Mouse (Mus musculus) liver (tissue): ENCODE data around the gene Hipk2.

Experiments
- DNase-seq: peaks from one replicate; pipeline ENCODE4 v3.0.0-alpha.2; 2020; ENCODE audit warnings: mixed read lengths

The Hipk2 gene

DNA sequence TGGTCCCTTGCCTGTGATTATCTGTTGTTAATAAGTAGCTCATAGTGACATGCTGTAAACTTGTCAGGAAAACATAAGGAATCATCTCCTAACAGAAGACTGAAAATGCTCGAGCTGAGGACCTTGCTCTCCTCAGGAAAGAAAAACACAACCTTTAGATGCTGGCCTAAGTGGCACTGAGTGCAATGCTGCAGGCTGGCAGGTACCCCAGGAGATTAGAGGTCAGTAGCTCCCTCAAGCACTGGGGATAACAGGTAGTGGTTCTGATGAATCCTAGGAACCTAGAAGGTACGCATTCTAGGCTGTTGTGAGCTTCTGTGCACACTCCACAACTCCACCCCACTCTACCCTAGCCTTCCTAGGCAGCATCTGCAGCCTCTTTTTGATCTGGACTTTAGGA lies 9.2 kb downstream of the Hipk2 start:
- DNase-seq: no peak

DNA sequence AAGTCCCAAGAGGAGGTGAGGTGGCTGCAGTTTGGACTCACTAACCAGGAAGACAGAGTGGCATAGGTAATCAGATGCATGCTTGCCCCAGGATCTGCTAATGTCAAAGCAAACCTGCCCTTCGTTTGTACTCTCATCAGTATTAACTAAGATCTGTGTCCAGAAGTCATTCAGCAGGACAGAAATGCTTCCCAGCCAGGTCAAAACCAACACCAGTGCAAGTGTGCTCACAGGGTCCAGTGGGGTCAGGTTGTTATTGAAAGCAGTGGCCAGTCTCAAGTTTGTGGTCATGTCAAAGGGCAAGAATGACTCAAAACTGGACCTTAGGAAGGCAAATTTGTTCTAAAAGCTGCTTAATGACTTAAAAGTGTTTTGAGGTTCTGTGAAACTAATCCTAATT lies 9.6 kb downstream of the Hipk2 start:
- no peak for DNase-seq

DNA sequence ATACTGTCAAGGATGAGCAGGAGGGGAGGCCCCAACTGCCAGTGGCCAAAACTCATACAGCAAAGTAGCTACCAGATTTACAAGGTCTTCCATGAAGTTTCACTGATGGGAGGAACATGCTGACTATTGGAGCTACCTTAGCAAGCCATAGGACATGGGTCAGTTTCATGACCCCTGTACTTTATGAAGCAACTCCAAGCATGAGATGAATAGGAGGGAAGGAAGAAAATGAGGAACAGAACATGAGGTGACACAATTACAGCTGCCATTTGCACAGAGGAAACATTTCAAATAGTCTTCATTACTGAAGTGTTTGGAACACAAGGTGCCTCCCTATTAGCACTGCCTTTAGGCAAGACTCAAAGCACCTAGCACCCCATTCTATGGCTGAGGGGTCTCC lies 10.2 kb downstream of the Hipk2 start:
- DNase-seq: no peak

DNA sequence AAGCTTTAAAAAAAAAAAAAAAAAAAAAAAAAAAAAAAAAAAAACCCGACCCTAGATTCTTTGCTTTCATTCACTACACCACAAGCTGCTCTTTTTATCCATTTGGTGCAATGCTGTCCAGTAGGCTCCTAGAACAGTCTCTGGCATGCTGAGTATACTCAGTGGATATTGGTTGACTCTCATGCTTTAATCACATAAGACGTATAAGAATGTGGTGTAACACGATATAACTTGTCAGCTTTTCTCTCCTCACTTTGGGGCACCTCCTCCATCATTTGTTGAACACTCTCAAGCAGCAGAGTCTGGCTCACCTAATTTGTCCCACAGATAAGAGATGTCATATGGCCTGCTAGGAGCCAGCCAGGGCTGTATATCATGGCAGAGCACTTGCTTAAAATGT lies 12.4 kb downstream of the Hipk2 start:
- no peak for DNase-seq

DNA sequence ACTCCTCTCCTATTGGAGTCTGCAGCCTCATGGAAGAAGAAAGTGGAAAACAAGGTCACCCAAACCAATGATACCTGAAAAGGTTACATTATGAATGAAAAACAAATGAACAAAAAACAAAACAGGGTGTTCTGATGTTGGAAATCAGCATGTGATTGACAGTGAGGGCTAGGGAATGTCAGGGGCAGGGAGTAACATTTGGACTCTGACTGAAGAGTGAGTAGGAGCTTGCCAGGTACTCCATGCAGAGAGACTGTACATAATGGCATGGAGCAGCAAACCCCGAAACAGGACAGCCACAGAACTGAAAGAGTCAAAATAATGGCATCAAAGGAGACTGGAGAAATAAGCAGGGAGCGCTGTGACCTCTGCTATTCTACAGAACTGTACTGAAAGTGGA lies 15.7 kb downstream of the Hipk2 start:
- no peak for DNase-seq

DNA sequence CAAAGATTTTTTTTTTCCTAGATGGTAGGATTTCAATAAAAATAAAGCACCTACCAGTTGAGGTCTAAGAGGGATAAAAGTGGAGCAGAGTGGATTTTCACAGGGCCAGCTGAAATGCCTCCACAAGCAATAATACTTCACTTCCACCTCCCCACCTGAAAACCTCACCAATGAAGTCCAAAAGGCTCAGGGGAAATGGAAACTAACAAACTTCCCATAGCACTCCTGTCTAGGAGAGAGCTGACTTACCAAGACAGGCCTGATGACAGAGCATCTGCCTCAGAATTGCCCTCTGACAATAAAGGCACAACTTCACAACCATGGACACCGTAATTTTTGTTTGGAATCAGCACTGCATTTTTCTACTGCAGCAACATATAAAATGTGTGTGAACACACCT lies 16.1 kb downstream of the Hipk2 start:
- no peak for DNase-seq

DNA sequence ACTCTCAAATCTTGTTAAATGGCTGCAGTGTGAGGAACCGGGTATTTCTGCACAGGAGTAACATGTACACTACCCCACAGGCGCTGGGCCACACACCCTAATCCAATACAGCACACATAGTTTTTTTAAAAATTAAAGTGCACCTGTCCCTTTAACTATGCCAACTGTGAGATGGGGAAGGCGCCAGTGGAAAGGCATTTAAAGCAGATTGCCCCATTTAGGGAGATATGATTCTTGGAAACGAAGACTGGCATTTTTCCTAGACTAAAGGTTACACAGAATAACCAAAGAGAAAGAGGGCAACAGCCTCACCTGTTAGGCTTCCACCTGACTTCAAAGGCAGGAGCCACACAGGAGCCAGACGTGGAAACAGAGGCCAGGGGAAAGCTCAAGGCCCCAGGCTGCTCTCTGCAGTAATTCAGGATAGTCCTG lies 22.4 kb downstream of the Hipk2 start:
- DNase-seq: no peak

DNA sequence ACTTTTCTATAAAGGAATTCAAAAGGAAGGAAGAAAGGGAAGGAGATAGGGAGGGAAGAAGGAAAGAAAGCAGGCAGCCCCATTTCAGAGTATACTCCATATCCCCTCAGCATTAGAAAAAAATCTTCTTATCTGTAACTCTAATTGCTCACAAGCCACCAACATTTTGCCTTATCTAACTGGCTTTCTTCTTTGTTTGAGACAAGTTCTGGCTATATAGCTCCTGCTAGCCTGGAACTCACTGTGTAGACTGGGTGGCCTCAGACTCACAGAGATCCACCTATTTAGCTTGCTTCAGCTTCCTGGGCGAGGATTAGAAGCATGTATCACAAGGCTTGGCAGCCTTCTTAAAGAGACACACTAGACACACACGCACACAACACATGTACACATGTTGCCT lies 24.2 kb downstream of the Hipk2 start:
- DNase-seq: no peak

DNA sequence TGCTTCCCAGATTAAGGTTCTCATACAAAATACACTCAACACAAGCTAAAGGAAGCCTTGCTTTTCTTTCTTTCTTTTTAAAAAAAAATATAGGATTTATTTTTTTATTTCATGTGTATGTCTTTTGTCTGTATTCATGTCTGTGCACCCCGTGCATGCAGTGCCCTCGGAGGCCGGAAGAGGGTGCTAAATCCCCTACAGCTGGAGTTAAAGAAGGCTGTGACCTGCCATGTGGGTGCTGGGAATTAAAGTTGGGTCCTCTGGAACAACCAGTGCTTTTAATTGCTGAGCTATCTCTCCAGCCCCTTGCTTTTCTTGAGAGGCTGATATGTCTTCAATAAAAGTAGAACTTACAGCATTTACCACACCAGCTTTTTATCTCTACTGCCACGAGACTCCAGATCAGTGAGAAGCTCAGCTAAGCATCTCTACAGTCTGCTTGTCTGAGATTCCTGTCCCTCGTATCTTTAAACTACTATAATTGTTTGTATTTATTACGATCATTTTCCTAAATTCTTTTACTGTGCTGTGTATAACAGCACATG lies 25.2 kb downstream of the Hipk2 start:
- DNase-seq: no peak

DNA sequence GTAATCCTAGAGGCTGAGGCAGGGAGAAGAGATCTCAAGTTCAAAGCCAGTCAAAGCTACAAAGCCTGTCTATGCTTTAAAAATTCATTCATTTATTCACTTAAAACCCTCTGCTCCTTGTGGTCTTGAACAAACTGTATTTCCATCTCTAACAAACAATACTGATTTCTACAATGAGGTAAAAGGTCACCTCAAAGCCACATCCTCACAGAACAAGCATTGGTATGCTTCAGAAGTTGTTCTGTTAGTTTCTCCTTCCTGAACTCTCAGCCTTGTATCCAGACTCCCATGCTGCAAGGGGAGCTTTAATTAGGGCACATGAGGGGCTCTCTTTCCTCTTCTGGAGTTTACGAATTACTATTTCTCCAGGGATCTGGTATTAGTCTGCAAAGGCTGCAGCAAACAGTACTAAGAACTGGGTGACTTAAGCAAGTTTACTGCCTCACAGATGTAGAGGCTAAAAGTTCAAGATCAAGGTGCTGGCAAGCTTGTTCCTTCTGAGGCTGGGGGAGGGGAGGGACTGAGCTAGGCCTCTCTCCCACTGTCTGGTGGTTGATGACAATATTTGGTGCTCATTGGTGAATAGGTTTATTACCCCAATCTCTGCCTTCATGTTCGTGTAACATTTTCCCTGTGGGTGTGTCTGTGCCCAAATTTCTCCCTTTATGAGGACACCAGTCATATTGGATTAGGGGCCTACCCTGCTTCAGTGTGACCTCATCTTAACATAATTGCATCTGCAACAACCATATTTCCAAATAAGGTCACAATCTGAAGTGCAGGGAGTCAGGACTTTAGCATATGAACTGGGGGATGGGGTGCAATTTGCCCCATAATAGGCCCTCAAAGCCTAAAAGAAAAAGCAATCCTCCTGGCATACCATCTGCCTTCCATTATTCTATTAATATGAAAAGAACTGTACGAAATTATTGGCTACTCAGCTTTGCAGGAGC lies 27.7 kb downstream of the Hipk2 start:
- no peak for DNase-seq

DNA sequence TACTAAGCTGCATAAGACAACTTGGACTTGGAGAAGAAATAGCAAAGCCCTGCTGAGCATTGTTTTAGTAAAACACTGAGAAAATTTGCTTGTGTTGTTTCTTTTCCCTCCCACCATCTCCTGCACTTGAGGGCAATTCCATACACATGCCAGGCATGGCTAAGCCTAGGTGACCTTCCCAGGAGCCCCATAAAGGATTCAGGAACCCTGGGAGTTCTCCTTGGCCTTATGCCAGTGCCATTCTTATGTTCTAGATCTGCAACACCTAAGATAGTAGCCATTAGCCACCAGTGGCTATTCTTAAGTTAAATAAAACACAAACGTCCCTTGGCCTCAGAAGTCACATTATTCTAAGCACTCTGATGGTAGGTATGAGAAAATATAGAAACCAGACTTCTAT lies 28.5 kb downstream of the Hipk2 start:
- DNase-seq: no peak

DNA sequence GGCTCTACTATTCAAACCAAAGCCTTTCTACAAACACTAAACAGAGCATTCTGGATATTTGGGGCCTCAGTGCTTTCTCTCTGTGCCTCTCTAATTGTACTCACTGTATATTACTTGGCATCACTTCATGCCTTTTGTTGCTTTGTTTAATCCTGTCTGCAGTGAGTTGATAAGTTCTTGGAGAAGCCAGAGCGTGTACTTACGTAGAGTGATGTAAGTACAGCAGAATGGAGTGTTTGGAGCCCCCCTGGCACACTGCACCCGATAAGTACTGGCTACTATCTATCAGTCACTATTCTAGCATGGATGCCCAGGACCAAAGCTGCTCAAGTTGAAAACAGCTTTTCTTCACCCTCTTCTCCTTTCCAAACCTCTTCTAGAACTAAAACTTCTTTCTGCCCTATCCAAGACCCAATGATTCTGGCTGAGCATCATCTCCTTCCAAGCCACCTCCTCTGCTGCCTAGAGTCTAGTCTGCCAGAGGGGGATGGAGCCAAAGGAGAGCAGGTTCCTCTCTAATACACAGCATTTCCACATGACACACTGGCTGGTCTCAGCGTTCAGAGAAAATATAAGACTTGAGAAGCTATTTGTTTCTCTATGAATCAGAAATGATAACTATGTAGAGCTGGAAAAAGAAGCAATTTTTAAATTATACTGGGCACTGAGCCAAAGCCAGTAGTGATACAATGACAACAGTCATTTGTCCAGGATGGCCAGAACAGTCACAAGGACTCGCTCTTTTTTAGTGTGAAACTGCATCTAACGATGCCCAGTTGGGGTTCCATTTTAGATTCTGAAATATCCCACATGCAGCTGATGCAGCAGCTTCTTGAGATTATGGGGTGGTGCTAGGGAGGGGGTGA lies 29.4 kb downstream of the Hipk2 start:
- no peak for DNase-seq

DNA sequence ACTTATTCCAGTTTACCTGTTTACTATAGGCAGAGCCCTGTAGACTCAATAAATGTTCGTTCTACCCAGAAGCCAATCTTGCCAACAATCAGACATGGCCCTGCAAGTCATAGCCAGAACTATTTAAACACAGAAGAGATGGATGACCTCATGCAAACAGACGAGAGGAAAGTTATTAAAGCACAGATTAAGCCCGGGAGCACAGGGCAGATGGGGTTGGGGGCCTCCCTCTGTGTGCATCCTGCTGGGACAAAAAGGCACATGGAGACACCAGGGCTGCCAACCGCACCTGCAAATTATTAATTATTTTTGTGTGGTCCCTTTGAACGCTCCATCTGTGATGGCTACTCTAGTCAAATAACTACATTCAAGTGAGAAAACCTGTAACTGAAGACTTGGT lies 30.1 kb downstream of the Hipk2 start:
- no peak for DNase-seq

DNA sequence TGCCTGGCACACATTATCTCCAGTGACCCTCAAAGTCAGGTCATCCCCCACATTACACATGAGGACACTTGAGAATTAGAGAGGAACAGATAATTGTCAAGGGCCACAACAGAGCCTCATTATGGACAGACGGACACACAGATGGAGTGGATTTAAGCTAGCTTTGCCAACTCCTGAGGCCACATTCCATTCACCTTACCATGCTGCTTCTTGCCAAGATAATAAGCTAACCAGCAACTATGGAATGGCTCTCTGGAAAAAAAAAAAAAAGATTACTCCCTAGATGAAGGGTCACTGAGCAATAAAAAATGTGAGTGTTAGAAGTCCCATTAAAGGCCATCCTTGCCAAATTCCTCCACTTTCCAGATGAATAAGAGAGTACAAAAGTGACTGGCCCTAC lies 30.8 kb downstream of the Hipk2 start:
- DNase-seq: no peak

DNA sequence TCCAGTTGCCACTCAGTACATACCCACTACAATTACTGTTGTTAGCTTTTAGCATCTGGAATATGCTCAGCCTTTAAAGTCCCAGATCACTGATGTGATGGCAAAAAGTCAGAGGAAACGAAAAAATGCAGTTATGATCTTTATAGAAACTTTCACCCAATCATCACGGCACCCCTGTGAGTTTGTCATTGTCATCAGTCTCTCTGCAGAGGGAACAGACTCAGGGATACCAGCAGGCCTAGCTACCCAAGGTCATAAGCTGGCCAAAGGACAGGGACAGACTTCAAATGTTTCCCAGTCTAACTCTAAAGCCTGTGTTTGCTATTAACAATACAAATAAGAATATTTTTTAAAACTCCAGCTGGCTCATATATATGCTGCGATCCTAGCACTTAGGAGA lies 34.4 kb downstream of the Hipk2 start:
- DNase-seq: no peak

DNA sequence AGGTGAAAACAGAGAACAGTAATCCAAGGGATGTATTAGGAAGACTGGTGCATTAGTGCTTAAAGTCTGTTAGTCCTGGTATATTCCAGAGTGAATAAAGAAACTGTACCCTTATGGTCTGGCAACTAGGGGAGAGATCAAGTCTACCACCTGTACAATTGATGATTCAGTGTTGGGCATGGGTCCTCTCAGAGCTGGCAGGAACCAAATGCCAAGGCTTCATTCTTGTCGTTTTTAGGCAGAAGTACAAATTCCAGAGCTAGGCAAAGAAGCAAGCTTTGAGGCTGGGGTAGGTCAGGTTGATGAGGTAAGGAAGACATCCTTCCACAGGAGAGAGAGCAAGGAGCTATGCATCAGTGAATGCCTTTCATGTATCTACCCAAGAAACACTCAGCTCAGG lies 35.2 kb downstream of the Hipk2 start:
- no peak for DNase-seq

DNA sequence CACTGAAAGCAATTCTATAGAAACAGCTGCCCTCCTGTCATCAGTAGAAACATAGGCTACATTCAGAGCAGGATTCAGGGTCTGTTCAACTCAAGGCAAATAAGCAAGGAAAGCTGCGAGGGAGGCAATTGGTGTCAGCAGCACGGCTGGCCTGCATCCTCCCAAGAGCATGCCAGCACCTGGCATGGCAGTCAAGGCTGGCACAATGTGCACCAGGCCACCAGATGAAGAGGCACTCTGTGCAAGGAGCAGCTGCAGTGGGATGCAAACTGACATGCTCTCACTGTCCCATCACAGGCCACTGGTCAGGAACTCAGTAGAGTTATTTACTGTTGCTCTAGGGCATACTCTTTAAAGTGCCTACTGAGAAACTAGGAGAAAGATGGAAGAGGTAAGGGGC lies 35.6 kb downstream of the Hipk2 start:
- no peak for DNase-seq

DNA sequence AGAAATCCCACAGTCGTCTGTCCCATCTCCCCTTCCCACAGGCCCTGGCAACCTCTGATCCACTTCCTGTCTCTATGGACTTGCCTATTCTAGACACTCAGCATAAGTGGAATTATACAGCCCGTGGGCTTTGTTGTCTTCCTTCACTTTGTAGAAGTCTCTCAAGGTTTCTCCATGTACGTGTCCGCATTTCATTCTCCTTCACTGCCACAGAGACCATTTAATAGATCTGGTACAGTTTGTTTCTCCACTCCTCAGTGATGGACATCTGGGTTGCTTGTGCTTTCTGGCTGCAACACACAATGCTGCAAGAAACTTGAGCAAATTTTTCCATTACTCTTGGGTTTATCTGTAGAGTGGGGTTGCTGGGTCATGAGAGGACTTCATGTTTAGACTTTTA lies 36.1 kb downstream of the Hipk2 start:
- no peak for DNase-seq

DNA sequence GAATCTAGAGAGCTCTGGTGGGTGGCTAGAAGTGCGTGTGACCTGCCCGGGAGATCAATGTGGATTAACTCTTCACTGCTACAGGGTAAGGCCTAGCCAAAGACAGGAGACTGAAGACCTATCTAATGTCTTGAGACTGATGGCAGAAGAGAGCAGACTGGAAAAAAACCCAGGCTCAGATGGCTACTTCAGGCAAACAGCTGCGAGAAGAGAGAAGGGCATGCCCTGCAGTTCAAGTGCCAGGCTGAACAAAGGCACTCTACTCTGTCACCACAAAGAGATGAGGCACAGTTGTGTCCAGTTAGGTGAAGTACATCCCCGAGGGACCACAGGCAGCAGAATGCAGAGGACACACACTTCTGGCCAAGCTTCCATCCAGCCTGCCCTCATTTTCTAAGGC lies 37.9 kb downstream of the Hipk2 start:
- DNase-seq: no peak

DNA sequence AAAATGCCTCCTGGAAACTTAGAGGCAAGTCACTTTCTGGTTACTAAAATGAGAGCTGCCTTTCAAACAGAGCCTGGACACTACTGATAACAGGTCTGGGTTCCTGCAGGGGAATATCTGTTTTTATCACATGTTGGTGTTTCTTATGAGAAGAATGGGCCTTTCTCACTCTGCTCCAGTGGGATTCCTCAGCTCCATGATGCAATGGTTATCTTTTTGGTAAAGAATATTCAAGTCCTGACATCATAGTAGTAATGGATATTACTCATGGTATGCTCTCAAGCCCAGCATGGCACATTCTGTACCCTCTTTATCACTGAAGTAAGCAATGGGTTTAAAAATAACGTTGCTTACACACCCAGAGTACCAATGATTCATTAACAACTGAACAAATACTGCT lies 40.7 kb downstream of the Hipk2 start:
- peak; percentile 52 for DNase-seq

DNA sequence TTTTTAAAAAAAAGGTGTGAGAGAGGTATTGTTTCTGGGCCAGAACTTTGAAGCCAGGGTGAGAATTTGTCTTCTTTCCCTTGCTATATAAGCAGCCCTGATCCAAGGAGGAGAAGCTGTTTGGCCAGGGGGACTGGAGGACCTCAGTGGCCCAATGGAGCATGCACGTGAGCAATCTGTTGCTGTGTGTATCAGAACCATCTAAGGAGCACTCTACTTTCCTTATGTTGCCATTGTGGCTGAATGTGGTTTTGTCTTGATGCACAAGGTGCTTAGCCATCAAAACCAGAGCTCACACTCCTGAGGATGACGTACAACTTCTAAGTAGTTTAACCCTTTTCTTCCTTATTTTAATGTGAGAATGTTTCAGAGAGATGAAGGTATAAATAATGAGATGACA lies 41.2 kb downstream of the Hipk2 start:
- no peak for DNase-seq

DNA sequence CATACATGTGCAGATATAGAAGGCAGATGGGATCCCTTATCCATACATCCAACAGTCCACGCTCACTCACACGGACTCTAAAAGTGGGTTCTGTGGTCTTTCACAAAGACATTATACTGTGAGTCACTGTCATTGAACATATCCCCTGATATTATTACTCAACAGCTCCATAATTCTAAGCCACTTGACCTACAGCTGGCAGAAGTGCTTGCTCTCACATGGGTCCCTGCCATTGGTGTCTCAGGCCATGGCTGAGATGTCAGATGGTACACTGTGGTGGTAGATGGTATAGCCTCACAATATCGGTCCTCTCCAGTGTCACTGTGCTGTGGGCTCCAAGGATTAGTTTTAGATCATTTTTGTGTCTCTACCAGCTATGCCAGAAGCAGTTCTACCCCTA lies 42.2 kb downstream of the Hipk2 start:
- DNase-seq: no peak

DNA sequence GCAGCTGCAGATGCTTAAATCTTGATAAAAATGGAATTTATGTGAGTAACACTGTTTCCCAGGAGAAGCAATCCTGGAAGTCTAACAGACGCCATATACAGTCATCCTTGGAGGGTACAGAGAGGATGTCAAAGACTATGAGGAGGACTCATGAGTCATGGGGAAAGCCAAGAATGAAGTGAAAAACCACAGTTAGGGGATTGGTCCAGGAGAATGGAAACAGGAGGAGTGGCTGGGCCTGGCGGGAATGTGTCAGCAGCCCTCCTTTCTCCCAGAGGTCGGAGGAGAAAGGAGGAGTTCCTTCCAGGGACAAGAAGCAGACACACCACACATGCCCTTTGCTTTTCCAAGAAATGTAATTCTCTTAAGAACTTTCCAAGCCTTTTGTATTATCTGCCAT lies 46.5 kb downstream of the Hipk2 start:
- no peak for DNase-seq

DNA sequence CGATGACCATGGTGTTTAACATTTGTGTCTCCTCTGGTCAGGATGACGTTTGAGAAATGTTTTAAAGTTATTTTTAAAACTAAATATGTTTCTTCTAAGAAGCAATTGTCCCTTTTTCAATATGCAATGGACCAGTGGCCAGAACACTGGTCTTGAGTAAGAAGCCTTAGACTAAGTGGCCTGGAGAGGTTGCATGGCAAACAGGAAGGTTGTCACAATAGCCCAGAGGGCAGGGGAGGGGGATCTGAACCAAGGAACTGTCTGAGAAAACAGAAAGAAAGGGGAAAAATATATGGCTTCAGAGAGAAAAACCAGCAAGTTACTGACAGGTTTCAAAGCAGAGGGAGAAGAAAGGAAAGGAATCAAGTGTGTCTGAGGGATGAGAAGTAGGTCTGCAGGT lies 47.8 kb downstream of the Hipk2 start:
- no peak for DNase-seq
